Comparison of ENCODE assay signal across 23 mouse cellular contexts in the genomic region with DNA sequence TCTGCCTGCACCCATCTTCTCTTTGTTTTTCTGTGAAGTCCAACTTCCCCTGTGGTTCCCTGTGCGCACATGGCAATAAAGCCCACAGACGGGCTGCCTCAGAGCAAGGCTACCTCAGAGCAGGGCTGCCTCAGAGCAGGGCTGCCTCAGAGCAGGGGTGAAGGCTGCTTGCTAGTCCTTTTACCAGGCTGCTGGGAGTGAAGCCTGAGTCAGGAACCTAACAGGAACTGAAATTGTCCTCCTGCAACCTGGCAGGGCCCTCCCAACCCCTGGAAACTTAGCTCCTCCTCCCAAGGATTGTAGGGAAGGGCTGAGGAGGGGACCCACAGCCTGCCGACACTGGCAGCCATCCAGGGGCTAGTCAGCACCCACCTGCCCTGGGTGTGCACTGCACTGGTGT.
A peak's percentile ranks its signal among the peaks of the same experiment; 100 is the strongest.
DNase-seq lines count a peak whose midpoint lies in the region; ATAC-seq and TF ChIP-seq lines count a peak whose summit lies in the region.
"Had no signal": no experiment of that assay in that cellular context is flagged by ENCODE, and none has a peak within 500 bp of the region (broad histone marks: within the 10 kb centered on the region; RNA-seq: fewer than 3 reads in every experiment).

No protein-coding gene starts in this region.

- no peak for ATAC-seq in forebrain, embryonic 13.5 days
- no peak for ATAC-seq in forebrain, embryonic 15.5 days (replicated peaks)
- no peak for ATAC-seq in kidney, postnatal 0 days (replicated peaks; ENCODE audit: low FRiP score, low read depth)
- peak; percentile 21; the same call in 1 of the 2 replicates for ATAC-seq in intestine, embryonic 16.5 days
- ATAC-seq in stomach, embryonic 15.5 days (ENCODE audit: insufficient read depth, low FRiP score, low read depth) = peak; percentile 37; the same call in 1 of the 2 replicates
- ATAC-seq: forebrain, embryonic 16.5 days had no signal

- no peak overlapping the region for H3K9ac ChIP-seq in forebrain, embryonic 13.5 days
- H3K9ac ChIP-seq in forebrain, embryonic 15.5 days (replicated peaks) = no peak overlapping the region
- no peak overlapping the region for H3K9ac ChIP-seq in kidney, postnatal 0 days (ENCODE audit: low read depth, low read length)
- H3K9ac ChIP-seq in intestine, embryonic 16.5 days (ENCODE audit: low read depth, low read length) = peak overlapping the region; percentile 10; the same call in 1 of the 2 replicates
- no peak overlapping the region for H3K9ac ChIP-seq in stomach, embryonic 15.5 days
- H3K9ac ChIP-seq: embryonic facial prominence, embryonic 15.5 days; heart, embryonic 15.5 days; hindbrain, embryonic 15.5 days; limb, embryonic 15.5 days; liver, embryonic 14.5 days had no signal

- DNase-seq in kidney, postnatal 0 days (ENCODE audit: low spot score) = no peak
- DNase-seq in kidney, adult 11 months = no peak
- no peak for DNase-seq in spleen, adult 18-20 months
- no peak for DNase-seq in left cerebral cortex, postnatal 4 days
- DNase-seq: adrenal gland, postnatal 36 days; cerebellum, adult 9-10 months; gastrocnemius, postnatal 25 days; heart, postnatal 36 days; lung, postnatal 14 days; midbrain, embryonic 14.5 days; right cerebral cortex, postnatal 25 days; thymus, postnatal 14 days had no signal

- H3K9me3 ChIP-seq in forebrain, embryonic 13.5 days (replicated peaks) = no peaks in the 10 kb centered on the region
- H3K9me3 ChIP-seq in forebrain, embryonic 15.5 days = no peaks in the 10 kb centered on the region
- H3K9me3 ChIP-seq in kidney, postnatal 0 days (replicated peaks; ENCODE audit: low read length) = no peaks in the 10 kb centered on the region
- H3K9me3 ChIP-seq in intestine, embryonic 16.5 days (ENCODE audit: control insufficient read depth, low read length) = no peaks in the 10 kb centered on the region
- no peaks in the 10 kb centered on the region for H3K9me3 ChIP-seq in stomach, embryonic 15.5 days
- H3K9me3 ChIP-seq: embryonic facial prominence, embryonic 15.5 days; heart, embryonic 15.5 days; hindbrain, embryonic 15.5 days; limb, embryonic 15.5 days had no signal

- TF ChIP-seq CTCF in kidney, postnatal 0 days (IDR thresholded peaks at IDR 0.05; ENCODE audit: low read depth) = no peak

- H3K27me3 ChIP-seq in forebrain, embryonic 13.5 days = no peaks in the 10 kb centered on the region
- H3K27me3 ChIP-seq in forebrain, embryonic 15.5 days = no peaks in the 10 kb centered on the region
- H3K27me3 ChIP-seq in kidney, postnatal 0 days (ENCODE audit: insufficient read depth, low read length) = no peaks in the 10 kb centered on the region
- H3K27me3 ChIP-seq in intestine, embryonic 16.5 days (replicated peaks; ENCODE audit: control insufficient read depth, insufficient read depth, low read length) = no peaks in the 10 kb centered on the region
- no peaks in the 10 kb centered on the region for H3K27me3 ChIP-seq in stomach, embryonic 15.5 days (replicated peaks)
- H3K27me3 ChIP-seq: embryonic facial prominence, embryonic 15.5 days; heart, embryonic 15.5 days; hindbrain, embryonic 15.5 days; limb, embryonic 15.5 days had no signal

- 0 out of 2 replicates have a peak, but pooled peaks cover 8% of the 10 kb centered on the region for H3K36me3 ChIP-seq in forebrain, embryonic 13.5 days (ENCODE audit: poor library complexity, severe bottlenecking)
- H3K36me3 ChIP-seq in forebrain, embryonic 15.5 days = no peaks in the 10 kb centered on the region
- no peaks in the 10 kb centered on the region for H3K36me3 ChIP-seq in kidney, postnatal 0 days (ENCODE audit: insufficient read depth, low read length)
- no peaks in the 10 kb centered on the region for H3K36me3 ChIP-seq in intestine, embryonic 16.5 days (ENCODE audit: control insufficient read depth, insufficient read depth, low read length)
- H3K36me3 ChIP-seq in stomach, embryonic 15.5 days = no peaks in the 10 kb centered on the region
- H3K36me3 ChIP-seq: embryonic facial prominence, embryonic 15.5 days; heart, embryonic 15.5 days; hindbrain, embryonic 15.5 days; limb, embryonic 15.5 days had no signal

- no peak overlapping the region for H3K4me2 ChIP-seq in forebrain, embryonic 13.5 days
- no peak overlapping the region for H3K4me2 ChIP-seq in forebrain, embryonic 15.5 days (replicated peaks)
- no peak overlapping the region for H3K4me2 ChIP-seq in kidney, postnatal 0 days (ENCODE audit: low read length)
- H3K4me2 ChIP-seq in intestine, embryonic 16.5 days (ENCODE audit: low read depth, low read length) = no peak overlapping the region
- no peak overlapping the region for H3K4me2 ChIP-seq in stomach, embryonic 15.5 days
- H3K4me2 ChIP-seq: embryonic facial prominence, embryonic 15.5 days; heart, embryonic 15.5 days; hindbrain, embryonic 15.5 days; limb, embryonic 15.5 days had no signal

- intact Hi-C loops in left cerebral cortex, postnatal 4 days (cut with DNase I) = no loop called here

- 0 out of 2 replicates have a peak overlapping the region, but pooled peaks have one; percentile 19 for H3K27ac ChIP-seq in forebrain, embryonic 13.5 days
- H3K27ac ChIP-seq in forebrain, embryonic 15.5 days (replicated peaks) = no peak overlapping the region
- H3K27ac ChIP-seq in kidney, postnatal 0 days = peak overlapping the region; percentile 13; the same call in 1 of the 2 replicates
- peak overlapping the region; percentile 53 for H3K27ac ChIP-seq in intestine, embryonic 16.5 days (ENCODE audit: low read length)
- peak overlapping the region; percentile 74 for H3K27ac ChIP-seq in stomach, embryonic 15.5 days
- H3K27ac ChIP-seq: embryonic facial prominence, embryonic 15.5 days; heart, embryonic 15.5 days; hindbrain, embryonic 15.5 days; left cerebral cortex, adult 2 months; limb, embryonic 15.5 days; liver, embryonic 14.5 days had no signal

- peaks cover 14% of the 10 kb centered on the region for H3K4me1 ChIP-seq in forebrain, embryonic 13.5 days
- H3K4me1 ChIP-seq in forebrain, embryonic 15.5 days = peaks cover 11% of the 10 kb centered on the region
- peaks cover 25% of the 10 kb centered on the region for H3K4me1 ChIP-seq in kidney, postnatal 0 days (replicated peaks; ENCODE audit: insufficient read depth, low read length)
- peaks cover 35% of the 10 kb centered on the region for H3K4me1 ChIP-seq in intestine, embryonic 16.5 days (ENCODE audit: control insufficient read depth, insufficient read depth, low read length)
- H3K4me1 ChIP-seq in stomach, embryonic 15.5 days = peaks cover 29% of the 10 kb centered on the region
- H3K4me1 ChIP-seq: embryonic facial prominence, embryonic 15.5 days had no signal

- no peak overlapping the region for H3K4me3 ChIP-seq in forebrain, embryonic 13.5 days
- no peak overlapping the region for H3K4me3 ChIP-seq in forebrain, embryonic 15.5 days
- H3K4me3 ChIP-seq in kidney, postnatal 0 days (replicated peaks; ENCODE audit: low read depth, low read length) = no peak overlapping the region
- no peak overlapping the region for H3K4me3 ChIP-seq in intestine, embryonic 16.5 days (ENCODE audit: low read length)
- no peak overlapping the region for H3K4me3 ChIP-seq in stomach, embryonic 15.5 days (replicated peaks)
- H3K4me3 ChIP-seq: embryonic facial prominence, embryonic 15.5 days; heart, embryonic 15.5 days; hindbrain, embryonic 15.5 days; left cerebral cortex, adult 2 months; limb, embryonic 15.5 days had no signal

- WGBS in forebrain, embryonic 13.5 days = 74% methylated on average over 3 of the region's 3 CpGs
- 72% methylated on average over 3 of the region's 3 CpGs for WGBS in forebrain, embryonic 15.5 days
- 46% methylated on average over 3 of the region's 3 CpGs for WGBS in kidney, postnatal 0 days
- 52% methylated on average over 3 of the region's 3 CpGs for WGBS in intestine, embryonic 16.5 days
- WGBS in stomach, embryonic 15.5 days = 44% methylated on average over 3 of the region's 3 CpGs

Comparison
In these comparisons a context has a peak if more than half of its experiments do, and no peak if none do; other contexts are left out.
1. ATAC-seq: peak in intestine, embryonic 16.5 days (single experiment) and stomach, embryonic 15.5 days (single experiment); none in forebrain, embryonic 13.5 days (single experiment), forebrain, embryonic 15.5 days (single experiment) and kidney, postnatal 0 days (single experiment).